Mouse (Mus musculus) MEL (cell line): ENCODE measurements around the gene Pramel7. TPM values are rescaled to one million over a fixed set of nuclear protein-coding genes. Genes with fewer than 3 reads are reported as not detected.

ENCODE experiments used
- DNase-seq: peaks from one replicate; pipeline ENCODE4 v3.0.0; 2011; ENCODE audit warnings: low read depth, low spot score
- H3K27ac ChIP-seq: 2 replicates; pipeline ENCODE4 v1.5.1; 2012; ENCODE audit warnings: low read depth, mild to moderate bottlenecking, control low read depth, low read length, moderate library complexity; ENCODE audit not compliant: control insufficient read depth
- H3K27me3 ChIP-seq, 2 experiments: fragments of 150-350 bp in 1 of 2; sonication (generic) in 1 of 2; 2 replicates each; pipeline ENCODE4 v1.6.1; 2012; ENCODE audit warnings: low read length in 2 of 2, mild to moderate bottlenecking in 2 of 2, improper control_type of control experiment in 1 of 2, moderate library complexity in 1 of 2; ENCODE audit not compliant: insufficient read depth in 2 of 2, control insufficient read depth in 1 of 2
- H3K36me3 ChIP-seq, 2 experiments: 2 replicates each; pipeline ENCODE4 v1.6.1; 2012 to 2014; ENCODE audit warnings: low read length in 2 of 2, improper control_type of control experiment in 1 of 2, inconsistent platforms in 1 of 2, mild to moderate bottlenecking in 1 of 2; ENCODE audit not compliant: insufficient read depth in 2 of 2, control insufficient read depth in 1 of 2
- H3K4me1 ChIP-seq, 2 experiments: fragments of 150-350 bp in 1 of 2; sonication (generic) in 1 of 2; 2 replicates each; pipeline ENCODE4 v1.6.1; 2012; ENCODE audit warnings: low read length in 2 of 2, improper control_type of control experiment in 1 of 2, mild to moderate bottlenecking in 1 of 2; ENCODE audit not compliant: insufficient read depth in 2 of 2, control insufficient read depth in 1 of 2
- H3K4me3 ChIP-seq, 2 experiments: fragments of 150-350 bp in 1 of 2; sonication (generic) in 1 of 2; 2 replicates each; pipeline ENCODE4 v1.5.1; 2012; ENCODE audit warnings: low read depth in 2 of 2, low read length in 2 of 2, mild to moderate bottlenecking in 2 of 2, moderate library complexity in 2 of 2, control low read depth in 1 of 2, improper control_type of control experiment in 1 of 2; ENCODE audit not compliant: control insufficient read depth in 1 of 2, insufficient read depth in 1 of 2
- H3K79me2 ChIP-seq: 2 replicates; pipeline ENCODE4 v1.6.1; 2012; ENCODE audit warnings: mild to moderate bottlenecking, low read length, moderate library complexity; ENCODE audit not compliant: control insufficient read depth, poor library complexity, insufficient read depth
- H3K9ac ChIP-seq: 2 replicates; pipeline ENCODE4 v1.6.1; 2012; ENCODE audit warnings: low read depth, mild to moderate bottlenecking, control low read depth, low read length, moderate library complexity; ENCODE audit not compliant: control insufficient read depth, poor library complexity, severe bottlenecking
- H3K9me3 ChIP-seq: fragments of 150-350 bp; sonication (generic); replicated peaks from 2 replicates; pipeline ENCODE4 v1.6.1; 2012; ENCODE audit warnings: mild to moderate bottlenecking, low read length, improper control_type of control experiment, moderate library complexity; ENCODE audit not compliant: insufficient read depth
- CHD1 ChIP-seq: IDR thresholded peaks from 2 replicates; pipeline ENCODE4 v1.6.1; 2012; ENCODE audit warnings: low read depth, mild to moderate bottlenecking, inconsistent platforms, low read length, improper control_type of control experiment
- CTCF ChIP-seq, 3 experiments: IDR thresholded peaks in 2 of 3; conservative IDR thresholded peaks in 1 of 3; 2 replicates each; pipeline ENCODE4 v1.5.1; 2011 to 2012; ENCODE audit warnings: low read length in 3 of 3, low read depth in 2 of 3, mild to moderate bottlenecking in 2 of 3, improper control_type of control experiment in 1 of 3, inconsistent platforms in 1 of 3, mixed read lengths in 1 of 3, moderate library complexity in 1 of 3; ENCODE audit not compliant: control insufficient read depth in 1 of 3, insufficient read depth in 1 of 3, poor library complexity in 1 of 3, severe bottlenecking in 1 of 3
- E2F4 ChIP-seq: IDR thresholded peaks from 2 replicates; pipeline ENCODE4 v1.6.1; 2011; ENCODE audit warnings: low read depth, low read length, improper control_type of control experiment, borderline replicate concordance
- EP300 ChIP-seq, 2 experiments: IDR thresholded peaks; 2 replicates each; pipeline ENCODE4 v1.6.1; 2011; ENCODE audit warnings: improper control_type of control experiment in 2 of 2, low read length in 2 of 2, low read depth in 1 of 2, mild to moderate bottlenecking in 1 of 2
- GABPA ChIP-seq: IDR thresholded peaks from 2 replicates; pipeline ENCODE4 v1.6.1; 2012; ENCODE audit warnings: low read depth, mild to moderate bottlenecking, inconsistent platforms, low read length, improper control_type of control experiment, moderate library complexity
- HCFC1 ChIP-seq: IDR thresholded peaks from 2 replicates; pipeline ENCODE4 v1.6.1; 2012; ENCODE audit warnings: low read depth, mild to moderate bottlenecking, inconsistent platforms, low read length, improper control_type of control experiment, moderate library complexity
- MAX ChIP-seq: IDR thresholded peaks from 2 replicates; pipeline ENCODE4 v1.6.1; 2011; ENCODE audit warnings: low read length, improper control_type of control experiment
- MEF2A ChIP-seq: IDR thresholded peaks from 2 replicates; pipeline ENCODE4 v1.6.1; 2014; ENCODE audit warnings: low read depth, mild to moderate bottlenecking, inconsistent platforms, low read length, improper control_type of control experiment; ENCODE audit not compliant: poor library complexity, insufficient replicate concordance, severe bottlenecking; ENCODE audit errors: extremely low read depth
- MYC ChIP-seq: IDR thresholded peaks from 2 replicates; pipeline ENCODE4 v1.6.1; 2011; ENCODE audit warnings: low read depth, mild to moderate bottlenecking, low read length, improper control_type of control experiment, moderate library complexity
- NELFE ChIP-seq: IDR thresholded peaks from 2 replicates; pipeline ENCODE4 v1.6.1; 2011; ENCODE audit warnings: low read depth, low read length, improper control_type of control experiment
- POLR2AphosphoS2 ChIP-seq: IDR thresholded peaks from 2 replicates; pipeline ENCODE4 v1.6.1; 2011; ENCODE audit warnings: low read length, improper control_type of control experiment
- RAD21 ChIP-seq: IDR thresholded peaks from 2 replicates; pipeline ENCODE4 v1.6.1; 2011; ENCODE audit warnings: mild to moderate bottlenecking, low read depth, low read length, improper control_type of control experiment
- RCOR1 ChIP-seq: IDR thresholded peaks from 2 replicates; pipeline ENCODE4 v1.6.1; 2012; ENCODE audit warnings: low read depth, mild to moderate bottlenecking, inconsistent platforms, low read length, improper control_type of control experiment
- SMC3 ChIP-seq: IDR thresholded peaks from 2 replicates; pipeline ENCODE4 v1.6.1; 2011; ENCODE audit warnings: low read depth, low read length, improper control_type of control experiment
- TAL1 ChIP-seq: IDR thresholded peaks from 2 replicates; pipeline ENCODE4 v1.6.1; 2012; ENCODE audit warnings: mild to moderate bottlenecking, inconsistent platforms, low read length, moderate library complexity, mixed read lengths
- USF1 ChIP-seq: IDR thresholded peaks from 2 replicates; pipeline ENCODE4 v1.6.1; 2014; ENCODE audit warnings: low read depth, mild to moderate bottlenecking, inconsistent platforms, low read length, improper control_type of control experiment, moderate library complexity
- USF2 ChIP-seq, 2 experiments: IDR thresholded peaks; 2 replicates each; pipeline ENCODE4 v1.6.1; 2011 to 2012; ENCODE audit warnings: improper control_type of control experiment in 2 of 2, low read length in 2 of 2, borderline replicate concordance in 1 of 2, inconsistent platforms in 1 of 2, low read depth in 1 of 2, mild to moderate bottlenecking in 1 of 2; ENCODE audit not compliant: insufficient read depth in 1 of 2
- ZC3H11A ChIP-seq: IDR thresholded peaks from 2 replicates; pipeline ENCODE4 v1.6.1; 2012; ENCODE audit warnings: low read depth, mild to moderate bottlenecking, inconsistent platforms, low read length, improper control_type of control experiment
- ZKSCAN1 ChIP-seq: IDR thresholded peaks from 2 replicates; pipeline ENCODE4 v1.6.1; 2012; ENCODE audit warnings: low read depth, mild to moderate bottlenecking, inconsistent platforms, low read length, improper control_type of control experiment, moderate library complexity
- ZMIZ1 ChIP-seq: IDR thresholded peaks from 2 replicates; pipeline ENCODE4 v1.6.1; 2012; ENCODE audit warnings: low read depth, mild to moderate bottlenecking, inconsistent platforms, low read length, improper control_type of control experiment, moderate library complexity
- ZNF384 ChIP-seq: IDR thresholded peaks from 2 replicates; pipeline ENCODE4 v1.6.1; 2012; ENCODE audit warnings: low read depth, mild to moderate bottlenecking, inconsistent platforms, low read length, improper control_type of control experiment
- polyA plus RNA-seq, 2 experiments: library from polyadenylated mRNA; stranded (reverse) in 1 of 2; unstranded in 1 of 2; fragments of >175 nt in 1 of 2; fragments of >200 nt in 1 of 2; gene quantifications; 2 replicates each; pipeline versions ENCODE4 v1.2.1 to v1.2.4; 2012; ENCODE audit warnings: low replicate concordance in 2 of 2, low read depth in 1 of 2; ENCODE audit not compliant: insufficient read length in 2 of 2, insufficient read depth in 1 of 2, missing spikeins in 1 of 2
- total RNA-seq: library from RNA; depleted of rRNA; stranded (reverse); fragments of 300-350 nt; gene quantifications from 2 replicates; pipeline ENCODE4 v1.2.3, GENCODE M21; 2012

Pramel7 gene
- total and polyA plus RNA-seq, 3 experiments: not detected

DNA sequence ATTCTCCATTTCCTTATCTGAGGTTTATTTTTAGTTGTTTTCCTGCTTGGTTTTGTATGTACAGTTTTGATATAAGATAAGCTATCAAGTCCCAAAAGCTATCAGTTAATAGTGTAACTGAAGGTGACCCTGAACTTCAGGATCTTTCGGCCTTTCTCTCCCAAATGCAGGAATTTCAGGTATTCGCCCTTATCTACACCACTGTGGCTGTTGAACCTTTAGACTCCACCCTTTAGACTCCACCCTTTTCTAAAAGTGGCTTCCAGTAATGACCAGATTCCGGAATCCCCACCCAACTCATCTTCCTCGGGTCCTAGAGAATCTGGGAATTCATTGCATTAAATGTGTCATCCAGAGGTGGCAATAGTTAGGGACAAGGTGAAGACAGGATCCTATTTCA, 15.7 kb downstream of the Pramel7 start:
- Histone ChIP-seq H3K9ac (no peak overlapping the region), H3K4me3 (no peak overlapping the region), H3K4me1 (no peaks in the 10 kb centered on the region), H3K9me3 (no peaks in the 10 kb centered on the region), H3K27ac (no peak overlapping the region), H3K27me3 (no peaks in the 10 kb centered on the region), H3K36me3 (no peaks in the 10 kb centered on the region), H3K79me2 (no peaks in the 10 kb centered on the region)
- no peak for DNase-seq
- TF ChIP-seq EP300 (IDR thresholded peaks at IDR 0.05; ENCODE audit: low read depth in 1 of 2, low read length in 2 of 2) (no peak), HCFC1 (no peak), CHD1 (no peak), TAL1 (no peak), E2F4 (no peak), USF1 (no peak), SMC3 (no peak), ZC3H11A (no peak), GABPA (no peak), MAX (no peak), NELFE (no peak), USF2 (IDR thresholded peaks at IDR 0.05; ENCODE audit: borderline replicate concordance in 1 of 2, insufficient read depth in 1 of 2, low read depth in 1 of 2, low read length in 2 of 2) (no peak), RCOR1 (no peak), MYC (no peak), MEF2A (no peak), ZKSCAN1 (no peak), ZMIZ1 (no peak)

DNA sequence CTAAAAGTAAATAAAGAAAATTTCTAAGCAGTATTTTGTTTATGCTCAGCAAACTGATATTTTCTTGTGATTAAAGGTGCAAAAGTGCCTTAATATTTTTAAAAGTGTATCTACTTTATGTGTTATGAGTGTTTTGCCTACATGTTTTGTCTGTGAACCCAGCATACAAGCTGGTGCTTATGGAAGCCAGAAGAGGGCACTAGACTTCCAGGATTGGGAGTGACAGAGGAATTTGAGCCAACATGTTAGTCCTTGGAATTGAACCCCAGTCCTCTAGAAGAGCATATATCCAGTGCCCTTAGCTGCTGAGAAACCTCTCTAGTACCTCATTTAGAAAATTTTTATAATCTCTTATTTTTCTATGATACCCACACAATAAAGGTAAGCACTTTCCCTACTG, 16.7 kb downstream of the Pramel7 start:
- H3K4me3 ChIP-seq: no peak overlapping the region
- no peak overlapping the region for H3K27ac ChIP-seq
- DNase-seq: peak; percentile 5
- H3K36me3 ChIP-seq: no peaks in the 10 kb centered on the region
- H3K9me3 ChIP-seq: no peaks in the 10 kb centered on the region
- no peaks in the 10 kb centered on the region for H3K79me2 ChIP-seq
- no peak overlapping the region for H3K9ac ChIP-seq
- TF ChIP-seq POLR2AphosphoS2 (no peak), CTCF (IDR thresholded peaks at IDR 0.05 in 2 of 3, conservative IDR thresholded peaks at IDR 0.05 in 1 of 3; ENCODE audit: control insufficient read depth in 1 of 3, insufficient read depth in 1 of 3, low read depth in 2 of 3, low read length in 3 of 3, poor library complexity in 1 of 3, severe bottlenecking in 1 of 3) (peak in 1 of 3 experiments; percentile 24; a peak in 2 of 6 replicates), RAD21 (peak; percentile 25), CHD1 (no peak), MEF2A (no peak), ZNF384 (no peak), HCFC1 (no peak), SMC3 (no peak), NELFE (no peak)
- no peaks in the 10 kb centered on the region for H3K27me3 ChIP-seq
- H3K4me1 ChIP-seq: no peaks in the 10 kb centered on the region
